Mouse (Mus musculus): ENCODE data around the gene Gm1140. TPM values are rescaled to one million over a fixed set of nuclear protein-coding genes. Genes with fewer than 3 reads are reported as not detected.
"Not testable (repeated sequence)": the region's sequence is repeated elsewhere in the genome, so short reads cannot be mapped to it uniquely, and the experiment has no call there.

The Gm1140 gene
- total RNA-seq (2021): not detected
- long read RNA-seq, experiment 1: 0 reads
- long read RNA-seq, experiment 2: 0 reads

GRCm38 (mm10) chrX:67693462-67693861, at the start of gene Gm1140:
Gene Gm1140, minus strand, starts transcription at chrX:67693562.
- not testable (repeated sequence) for DNase-seq

GRCm38 (mm10) chrX:67695398-67695797, 2.0 kb upstream of the Gm1140 start, which contains the start of gene Gm14692:
Gene Gm14692, plus strand, starts transcription at chrX:67695698.
- DNase-seq: not testable (repeated sequence)

Other genes with a start within 250 kb of the Gm1140 start
- gene Gm14692, start 2.1 kb upstream of the Gm1140 start, total RNA-seq (2021): not detected
- gene 4933436I01Rik, start 227.9 kb upstream of the Gm1140 start, total RNA-seq (2021): not detected